Comparison of ENCODE assay signal across 23 mouse cellular contexts in genomic region chr2:166652672-166653071, GRCm38 (mm10).
DNase-seq lines count a peak whose midpoint lies in the region; ATAC-seq and TF ChIP-seq lines count a peak whose summit lies in the region.
"Had no signal": no experiment of that assay in that cellular context is flagged by ENCODE, and none has a peak within 500 bp of the region (broad histone marks: within the 10 kb centered on the region; RNA-seq: fewer than 3 reads in every experiment).

No protein-coding gene starts in this region.

- TF ChIP-seq CTCF in spleen, adult 2 months (IDR thresholded peaks at IDR 0.05; ENCODE audit: extremely low read depth, insufficient read depth, insufficient read length, insufficient replicate concordance): no peak

- peaks cover 32% of the 10 kb centered on the region for H3K4me1 ChIP-seq in hindbrain, embryonic 11.5 days (replicated peaks; ENCODE audit: control insufficient read depth, insufficient read depth, low read length)
- peaks cover 30% of the 10 kb centered on the region for H3K4me1 ChIP-seq in hindbrain, embryonic 14.5 days (replicated peaks; ENCODE audit: control insufficient read depth, insufficient read depth, low read length)
- H3K4me1 ChIP-seq in spleen, adult 2 months (ENCODE audit: control insufficient read depth, insufficient read depth, insufficient read length): peaks cover 64% of the 10 kb centered on the region
- peaks cover 81% of the 10 kb centered on the region for H3K4me1 ChIP-seq in embryonic facial prominence, embryonic 10.5 days

- no peaks in the 10 kb centered on the region for H3K9me3 ChIP-seq in hindbrain, embryonic 11.5 days (ENCODE audit: control insufficient read depth, low read length)
- no peaks in the 10 kb centered on the region for H3K9me3 ChIP-seq in hindbrain, embryonic 14.5 days (ENCODE audit: control insufficient read depth, low read length)
- no peaks in the 10 kb centered on the region for H3K9me3 ChIP-seq in embryonic facial prominence, embryonic 10.5 days
- H3K9me3 ChIP-seq: heart, embryonic 12.5 days; hindbrain, embryonic 15.5 days; kidney, embryonic 15.5 days; limb, embryonic 13.5 days; liver, embryonic 13.5 days; midbrain, embryonic 15.5 days had no signal

- H3K27ac ChIP-seq in hindbrain, embryonic 11.5 days (ENCODE audit: low read depth, low read length): 0 out of 2 replicates have a peak overlapping the region, but pooled peaks have one; percentile 79
- no peak overlapping the region for H3K27ac ChIP-seq in hindbrain, embryonic 14.5 days
- peak overlapping the region; percentile 10; the same call in 1 of the 2 replicates for H3K27ac ChIP-seq in spleen, adult 2 months (ENCODE audit: insufficient read depth, low read length)
- peak overlapping the region; percentile 66 for H3K27ac ChIP-seq in embryonic facial prominence, embryonic 10.5 days (replicated peaks)
- H3K27ac ChIP-seq: hindbrain, embryonic 15.5 days; kidney, embryonic 15.5 days; limb, embryonic 13.5 days; liver, embryonic 13.5 days; midbrain, embryonic 15.5 days had no signal

- H3K36me3 ChIP-seq in hindbrain, embryonic 11.5 days (ENCODE audit: control insufficient read depth, insufficient read depth, low read length): no peaks in the 10 kb centered on the region
- no peaks in the 10 kb centered on the region for H3K36me3 ChIP-seq in hindbrain, embryonic 14.5 days (replicated peaks; ENCODE audit: control insufficient read depth, insufficient read depth)
- no peaks in the 10 kb centered on the region for H3K36me3 ChIP-seq in spleen, adult 2 months (ENCODE audit: control insufficient read depth, insufficient read depth, low read length)
- H3K36me3 ChIP-seq in embryonic facial prominence, embryonic 10.5 days (replicated peaks): no peaks in the 10 kb centered on the region
- H3K36me3 ChIP-seq: heart, embryonic 12.5 days; hindbrain, embryonic 15.5 days; kidney, embryonic 15.5 days; limb, embryonic 13.5 days; liver, embryonic 13.5 days; midbrain, embryonic 15.5 days had no signal

- no peak for TF ChIP-seq POLR2A in spleen, adult 2 months (IDR thresholded peaks at IDR 0.05; ENCODE audit: low read depth, low read length)

- no peak for ATAC-seq in hindbrain, embryonic 11.5 days (ENCODE audit: low FRiP score)
- no peak for ATAC-seq in hindbrain, embryonic 14.5 days (ENCODE audit: low FRiP score)
- ATAC-seq: intestine, postnatal 0 days; midbrain, embryonic 15.5 days; Patski had no signal

- H3K27me3 ChIP-seq in hindbrain, embryonic 11.5 days (ENCODE audit: control insufficient read depth, insufficient read depth, low read length): no peaks in the 10 kb centered on the region
- no peaks in the 10 kb centered on the region for H3K27me3 ChIP-seq in hindbrain, embryonic 14.5 days (ENCODE audit: control insufficient read depth, insufficient read depth, low read length)
- no peaks in the 10 kb centered on the region for H3K27me3 ChIP-seq in spleen, adult 2 months (ENCODE audit: control insufficient read depth, insufficient read depth, low read length)
- no peaks in the 10 kb centered on the region for H3K27me3 ChIP-seq in embryonic facial prominence, embryonic 10.5 days (replicated peaks; ENCODE audit: low read depth, poor library complexity, severe bottlenecking)
- H3K27me3 ChIP-seq: heart, embryonic 12.5 days; hindbrain, embryonic 15.5 days; kidney, embryonic 15.5 days; limb, embryonic 13.5 days; liver, embryonic 13.5 days; midbrain, embryonic 15.5 days; Patski had no signal

- H3K9ac ChIP-seq in hindbrain, embryonic 11.5 days (ENCODE audit: low read depth, low read length): 0 out of 2 replicates have a peak overlapping the region, but pooled peaks have one; percentile 15
- no peak overlapping the region for H3K9ac ChIP-seq in hindbrain, embryonic 14.5 days
- H3K9ac ChIP-seq: heart, embryonic 12.5 days; hindbrain, embryonic 15.5 days; kidney, embryonic 15.5 days; limb, embryonic 13.5 days; liver, embryonic 13.5 days; lung, embryonic 14.5 days; midbrain, embryonic 15.5 days had no signal

- no peak for DNase-seq in hindbrain, embryonic 11.5 days (ENCODE audit: low spot score)
- no peak for DNase-seq in hindbrain, embryonic 14.5 days (ENCODE audit: low spot score)
- no peak for DNase-seq in spleen, adult 2 months (ENCODE audit: low read depth in 1 of 2, low spot score in 2 of 2)
- no peak for DNase-seq in spleen, postnatal 36 days (ENCODE audit: low spot score in 2 of 2)
- no peak for DNase-seq in embryonic facial prominence, embryonic 10.5 days (ENCODE audit: low spot score)
- DNase-seq in urinary bladder, postnatal 10 days (ENCODE audit: low spot score): no peak
- DNase-seq in adrenal gland, postnatal 10 days: no peak
- DNase-seq: adrenal gland, postnatal 25 days; cerebellum, adult 11-12 months; cerebellum, postnatal 14 days; heart, postnatal 14 days; liver, embryonic 13.5 days; lung, embryonic 14.5 days; lung, postnatal 4 days; right cerebral cortex, postnatal 4 days; thymus, postnatal 36 days had no signal

- no peak overlapping the region for H3K4me3 ChIP-seq in hindbrain, embryonic 11.5 days (ENCODE audit: low read depth, low read length)
- no peak overlapping the region for H3K4me3 ChIP-seq in hindbrain, embryonic 14.5 days (replicated peaks; ENCODE audit: low read length)
- no peak overlapping the region for H3K4me3 ChIP-seq in spleen, adult 2 months (ENCODE audit: extremely low read depth, insufficient read depth, insufficient read length)
- H3K4me3 ChIP-seq in embryonic facial prominence, embryonic 10.5 days: no peak overlapping the region
- H3K4me3 ChIP-seq: heart, embryonic 12.5 days; hindbrain, embryonic 15.5 days; kidney, embryonic 15.5 days; limb, embryonic 13.5 days; liver, embryonic 13.5 days; midbrain, embryonic 15.5 days had no signal

- WGBS in hindbrain, embryonic 11.5 days: 72% methylated on average over 4 of the region's 4 CpGs
- WGBS in hindbrain, embryonic 14.5 days: 55% methylated on average over 4 of the region's 4 CpGs
- 69% methylated on average over 4 of the region's 4 CpGs for WGBS in spleen, adult 2 months
- WGBS in embryonic facial prominence, embryonic 10.5 days: 47% methylated on average over 4 of the region's 4 CpGs

- no peak overlapping the region for H3K4me2 ChIP-seq in hindbrain, embryonic 11.5 days (replicated peaks; ENCODE audit: low read depth, low read length)
- no peak overlapping the region for H3K4me2 ChIP-seq in hindbrain, embryonic 14.5 days (replicated peaks)
- H3K4me2 ChIP-seq: heart, embryonic 12.5 days; hindbrain, embryonic 15.5 days; kidney, embryonic 15.5 days; limb, embryonic 13.5 days; liver, embryonic 13.5 days; lung, embryonic 14.5 days; midbrain, embryonic 15.5 days had no signal
